Mouse (Mus musculus): ENCODE results near the gene Tnfrsf21. TPM values are rescaled to one million over a fixed set of nuclear protein-coding genes. Genes with fewer than 3 reads are reported as not detected.

Gene Tnfrsf21
- polyA plus RNA-seq, 1 experiment from 2014 or later = 11.4 TPM

DNA sequence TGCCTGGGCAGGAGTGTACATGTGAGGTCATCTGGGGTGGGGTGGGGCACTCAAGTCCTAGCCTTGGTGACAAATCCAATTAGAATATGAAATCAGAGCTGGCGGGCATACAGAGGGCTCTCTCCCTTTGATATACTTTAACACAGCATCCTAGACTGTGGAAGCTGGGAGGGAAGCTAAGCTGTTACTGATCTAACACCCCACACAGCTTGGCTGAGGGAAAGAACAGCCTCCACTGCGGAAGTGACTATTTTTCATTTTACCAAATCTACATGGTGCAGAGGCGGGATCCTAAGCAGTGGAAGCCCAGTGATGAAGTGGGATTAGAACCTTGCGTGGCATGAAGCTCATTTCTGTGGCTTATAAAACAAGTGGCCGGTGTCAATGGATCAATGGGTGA lies 4.7 kb downstream of the Tnfrsf21 start:
- H3K36me3 ChIP-seq (ENCODE audit: control insufficient read depth, insufficient read depth) = no peaks in the 10 kb centered on the region
- no peaks in the 10 kb centered on the region for H3K9me3 ChIP-seq (replicated peaks; ENCODE audit: control insufficient read depth, low read length)
- WGBS = 88% methylated on average over 5 of the region's 5 CpGs

DNA sequence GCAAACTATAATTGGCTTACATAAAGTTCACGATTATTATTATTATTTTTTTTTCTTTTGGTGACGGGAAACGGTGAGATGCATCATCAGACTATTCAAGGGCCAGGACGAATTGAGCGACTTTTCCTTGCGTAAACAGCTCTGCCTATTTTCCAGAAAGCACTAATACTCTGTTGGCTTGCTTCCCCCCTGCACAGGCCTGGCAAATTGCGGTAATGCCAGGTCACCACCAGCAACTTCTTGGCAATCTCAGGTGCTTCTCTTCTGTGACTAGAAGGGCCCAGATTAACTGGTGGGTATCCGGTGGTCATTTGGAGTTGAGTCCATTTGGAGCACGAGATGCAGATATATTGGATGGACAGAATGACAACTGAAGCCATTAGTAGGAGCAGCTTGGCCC lies 5.7 kb downstream of the Tnfrsf21 start:
- ATAC-seq (replicated peaks; ENCODE audit: extremely low read depth, insufficient read depth, low FRiP score) = no peak
- Histone ChIP-seq H3K9ac (ENCODE audit: low read length) (no peak overlapping the region), H3K36me3 (ENCODE audit: control insufficient read depth, insufficient read depth) (no peaks in the 10 kb centered on the region), H3K27me3 (ENCODE audit: control insufficient read depth, insufficient read depth, low read length) (0 out of 2 replicates have a peak, but pooled peaks cover 2% of the 10 kb centered on the region), H3K9me3 (replicated peaks; ENCODE audit: control insufficient read depth, low read length) (no peaks in the 10 kb centered on the region), H3K4me1 (ENCODE audit: control insufficient read depth, insufficient read depth, low read length) (no peaks in the 10 kb centered on the region), H3K4me2 (ENCODE audit: low read depth, low read length) (no peak overlapping the region), H3K27ac (ENCODE audit: low read length) (no peak overlapping the region), H3K4me3 (ENCODE audit: low read length) (no peak overlapping the region)
- 90% methylated on average over 9 of the region's 9 CpGs for WGBS

More for the DNA sequence above, 4.7 kb downstream of the Tnfrsf21 start:
- no peak overlapping the region for H3K27ac ChIP-seq (ENCODE audit: low read length)
- no peak overlapping the region for H3K4me2 ChIP-seq (ENCODE audit: low read depth, low read length)
- ATAC-seq (replicated peaks; ENCODE audit: extremely low read depth, insufficient read depth, low FRiP score) = no peak
- H3K4me3 ChIP-seq (ENCODE audit: low read length) = no peak overlapping the region
- H3K4me1 ChIP-seq (ENCODE audit: control insufficient read depth, insufficient read depth, low read length) = peaks cover 1% of the 10 kb centered on the region; the same call in 1 of the 2 replicates
- H3K27me3 ChIP-seq (ENCODE audit: control insufficient read depth, insufficient read depth, low read length) = 0 out of 2 replicates have a peak, but pooled peaks cover 2% of the 10 kb centered on the region
- H3K9ac ChIP-seq (ENCODE audit: low read length) = no peak overlapping the region

- H3K36me3 ChIP-seq (ENCODE audit: control insufficient read depth, insufficient read depth) = no peaks in the 10 kb centered on the region
- no peaks in the 10 kb centered on the region for H3K4me1 ChIP-seq (ENCODE audit: control insufficient read depth, insufficient read depth, low read length)
- H3K27ac ChIP-seq (ENCODE audit: low read length) = no peak overlapping the region
- H3K9ac ChIP-seq (ENCODE audit: low read length) = no peak overlapping the region
- H3K4me2 ChIP-seq (ENCODE audit: low read depth, low read length) = no peak overlapping the region
- no peak overlapping the region for H3K4me3 ChIP-seq (ENCODE audit: low read length)
- WGBS = 81% methylated on average over 12 of the region's 12 CpGs
- H3K27me3 ChIP-seq (ENCODE audit: control insufficient read depth, insufficient read depth, low read length) = 0 out of 2 replicates have a peak, but pooled peaks cover 2% of the 10 kb centered on the region
- H3K9me3 ChIP-seq (replicated peaks; ENCODE audit: control insufficient read depth, low read length) = no peaks in the 10 kb centered on the region
- ATAC-seq (replicated peaks; ENCODE audit: extremely low read depth, insufficient read depth, low FRiP score) = no peak
Observed at GRCm38 (mm10) chr17:43023637-43024217, 7.4 kb downstream of the Tnfrsf21 start.

GRCm38 (mm10) chr17:43024531-43024930 lies 8.2 kb downstream of the Tnfrsf21 start:
- Histone ChIP-seq H3K9me3 (replicated peaks; ENCODE audit: control insufficient read depth, low read length) (no peaks in the 10 kb centered on the region), H3K27me3 (ENCODE audit: control insufficient read depth, insufficient read depth, low read length) (no peaks in the 10 kb centered on the region), H3K4me1 (ENCODE audit: control insufficient read depth, insufficient read depth, low read length) (no peaks in the 10 kb centered on the region), H3K36me3 (ENCODE audit: control insufficient read depth, insufficient read depth) (no peaks in the 10 kb centered on the region), H3K9ac (ENCODE audit: low read length) (no peak overlapping the region), H3K4me3 (ENCODE audit: low read length) (no peak overlapping the region), H3K4me2 (ENCODE audit: low read depth, low read length) (no peak overlapping the region), H3K27ac (ENCODE audit: low read length) (no peak overlapping the region)
- 69% methylated on average over 3 of the region's 3 CpGs for WGBS
- ATAC-seq (replicated peaks; ENCODE audit: extremely low read depth, insufficient read depth, low FRiP score) = no peak

- Histone ChIP-seq H3K4me3 (ENCODE audit: low read length) (no peak overlapping the region), H3K4me2 (ENCODE audit: low read depth, low read length) (no peak overlapping the region), H3K36me3 (ENCODE audit: control insufficient read depth, insufficient read depth) (no peaks in the 10 kb centered on the region), H3K27ac (ENCODE audit: low read length) (no peak overlapping the region), H3K4me1 (ENCODE audit: control insufficient read depth, insufficient read depth, low read length) (no peaks in the 10 kb centered on the region), H3K27me3 (ENCODE audit: control insufficient read depth, insufficient read depth, low read length) (no peaks in the 10 kb centered on the region), H3K9ac (ENCODE audit: low read length) (no peak overlapping the region), H3K9me3 (replicated peaks; ENCODE audit: control insufficient read depth, low read length) (no peaks in the 10 kb centered on the region)
- ATAC-seq (replicated peaks; ENCODE audit: extremely low read depth, insufficient read depth, low FRiP score) = no peak
- 82% methylated on average over 6 of the region's 6 CpGs for WGBS
Observed at GRCm38 (mm10) chr17:43025048-43025447, 8.7 kb downstream of the Tnfrsf21 start.

GRCm38 (mm10) chr17:43025819-43026593 lies 9.7 kb downstream of the Tnfrsf21 start:
- H3K9ac ChIP-seq (ENCODE audit: low read length) = no peak overlapping the region
- H3K4me1 ChIP-seq (ENCODE audit: control insufficient read depth, insufficient read depth, low read length) = no peaks in the 10 kb centered on the region
- no peak for ATAC-seq (replicated peaks; ENCODE audit: extremely low read depth, insufficient read depth, low FRiP score)
- no peak overlapping the region for H3K27ac ChIP-seq (ENCODE audit: low read length)
- no peak overlapping the region for H3K4me3 ChIP-seq (ENCODE audit: low read length)
- H3K36me3 ChIP-seq (ENCODE audit: control insufficient read depth, insufficient read depth) = no peaks in the 10 kb centered on the region
- 89% methylated on average over 22 of the region's 22 CpGs for WGBS
- H3K9me3 ChIP-seq (replicated peaks; ENCODE audit: control insufficient read depth, low read length) = no peaks in the 10 kb centered on the region
- H3K4me2 ChIP-seq (ENCODE audit: low read depth, low read length) = no peak overlapping the region
- H3K27me3 ChIP-seq (ENCODE audit: control insufficient read depth, insufficient read depth, low read length) = no peaks in the 10 kb centered on the region

DNA sequence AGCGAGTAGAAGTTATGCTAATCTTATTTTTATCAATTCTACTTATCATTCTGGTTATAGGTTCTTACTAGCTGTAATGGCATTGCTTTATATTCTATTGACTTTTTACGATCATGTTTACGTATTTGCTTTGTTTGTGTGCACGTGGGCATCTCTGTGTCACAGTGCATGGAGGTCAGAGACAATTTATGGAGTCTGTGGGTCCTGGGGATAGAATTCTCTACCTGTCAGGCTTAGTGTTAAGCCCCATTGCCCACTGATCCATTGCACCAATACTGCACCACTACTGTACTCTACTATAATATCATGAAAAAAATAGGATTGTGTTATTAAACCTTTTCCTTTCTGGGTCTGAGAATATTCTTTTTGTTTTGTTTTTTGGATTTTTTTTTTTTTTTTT lies 10.4 kb downstream of the Tnfrsf21 start:
- no peak overlapping the region for H3K27ac ChIP-seq (ENCODE audit: low read length)
- no peak for ATAC-seq (replicated peaks; ENCODE audit: extremely low read depth, insufficient read depth, low FRiP score)
- 87% methylated on average over 4 of the region's 4 CpGs for WGBS

GRCm38 (mm10) chr17:43029546-43029945 lies 13.2 kb downstream of the Tnfrsf21 start:
- WGBS = 79% methylated on average over 3 of the region's 3 CpGs
- Histone ChIP-seq H3K36me3 (ENCODE audit: control insufficient read depth, insufficient read depth) (no peaks in the 10 kb centered on the region), H3K9ac (ENCODE audit: low read length) (no peak overlapping the region), H3K9me3 (replicated peaks; ENCODE audit: control insufficient read depth, low read length) (no peaks in the 10 kb centered on the region), H3K27me3 (ENCODE audit: control insufficient read depth, insufficient read depth, low read length) (no peaks in the 10 kb centered on the region), H3K4me3 (ENCODE audit: low read length) (no peak overlapping the region), H3K4me1 (ENCODE audit: control insufficient read depth, insufficient read depth, low read length) (no peaks in the 10 kb centered on the region), H3K27ac (ENCODE audit: low read length) (no peak overlapping the region), H3K4me2 (ENCODE audit: low read depth, low read length) (no peak overlapping the region)
- no peak for ATAC-seq (replicated peaks; ENCODE audit: extremely low read depth, insufficient read depth, low FRiP score)

More for the DNA sequence above, 10.4 kb downstream of the Tnfrsf21 start:
- Histone ChIP-seq H3K4me2 (ENCODE audit: low read depth, low read length) (no peak overlapping the region), H3K27me3 (ENCODE audit: control insufficient read depth, insufficient read depth, low read length) (no peaks in the 10 kb centered on the region), H3K36me3 (ENCODE audit: control insufficient read depth, insufficient read depth) (no peaks in the 10 kb centered on the region), H3K4me3 (ENCODE audit: low read length) (no peak overlapping the region), H3K4me1 (ENCODE audit: control insufficient read depth, insufficient read depth, low read length) (no peaks in the 10 kb centered on the region), H3K9ac (ENCODE audit: low read length) (no peak overlapping the region), H3K9me3 (replicated peaks; ENCODE audit: control insufficient read depth, low read length) (no peaks in the 10 kb centered on the region)

DNA sequence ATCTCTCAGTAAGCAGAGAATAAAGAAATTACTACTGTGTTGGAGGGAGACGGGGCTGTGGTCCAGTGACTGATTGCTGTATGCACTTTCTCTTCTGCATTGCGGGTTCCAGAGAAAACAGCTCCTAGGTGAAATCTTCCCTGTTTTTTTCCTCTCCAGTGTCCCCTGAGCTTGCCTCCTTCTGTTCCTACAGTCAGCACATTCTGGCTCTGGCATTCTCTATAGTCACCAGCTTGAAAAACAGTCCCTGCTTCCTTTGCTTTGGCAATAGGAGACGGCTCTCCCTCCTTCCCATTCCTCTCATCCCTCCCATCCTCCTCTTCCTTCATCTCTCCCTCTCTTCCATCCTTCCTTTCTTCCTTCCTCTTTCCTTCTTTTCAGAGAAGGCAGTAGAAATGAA lies 13.9 kb downstream of the Tnfrsf21 start:
- Histone ChIP-seq H3K9ac (ENCODE audit: low read length) (no peak overlapping the region), H3K4me1 (ENCODE audit: control insufficient read depth, insufficient read depth, low read length) (no peaks in the 10 kb centered on the region), H3K4me2 (ENCODE audit: low read depth, low read length) (no peak overlapping the region), H3K27ac (ENCODE audit: low read length) (no peak overlapping the region), H3K36me3 (ENCODE audit: control insufficient read depth, insufficient read depth) (no peaks in the 10 kb centered on the region), H3K4me3 (ENCODE audit: low read length) (no peak overlapping the region), H3K9me3 (replicated peaks; ENCODE audit: control insufficient read depth, low read length) (no peaks in the 10 kb centered on the region), H3K27me3 (ENCODE audit: control insufficient read depth, insufficient read depth, low read length) (no peaks in the 10 kb centered on the region)
- ATAC-seq (replicated peaks; ENCODE audit: extremely low read depth, insufficient read depth, low FRiP score) = no peak
- 64% methylated on average over 3 of the region's 3 CpGs for WGBS

Measured in heart, embryonic 16.5 days (tissue).